Mouse (Mus musculus): ENCODE data around the gene Tut1. TPM values are rescaled to one million over a fixed set of nuclear protein-coding genes. Genes with fewer than 3 reads are reported as not detected.
A peak's percentile ranks its signal among the peaks of the same experiment; 100 is the strongest.

The Tut1 gene
- polyA plus RNA-seq, 1 experiment from 2014 or later = 35.2 TPM

DNA sequence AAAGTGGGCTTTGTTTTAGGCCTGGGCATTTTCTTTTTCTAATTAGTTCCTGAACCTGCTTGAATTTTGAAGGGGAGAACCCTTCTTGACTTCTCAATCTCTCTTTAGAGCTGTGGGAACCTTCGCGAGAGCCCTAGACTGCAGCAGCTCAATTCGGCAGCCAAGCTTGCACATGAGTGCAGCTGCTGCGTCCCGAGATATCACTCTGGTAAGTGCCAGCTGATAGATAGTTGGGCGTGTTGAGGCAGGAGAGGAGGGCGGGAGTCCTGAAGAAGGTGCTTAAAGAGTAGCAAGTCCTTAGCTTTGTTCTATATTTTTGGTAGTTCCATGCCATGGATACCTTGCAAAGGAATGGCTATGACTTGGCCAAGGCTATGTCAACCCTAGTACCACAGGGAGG is 6.7 kb upstream of the Tut1 start:
- ATAC-seq (ENCODE audit: insufficient number of reproducible peaks, low FRiP score, low TSS enrichment, low read depth) = no peak
- no peak for DNase-seq (ENCODE audit: low spot score)
- Histone ChIP-seq H3K4me2 (ENCODE audit: low read depth, severe bottlenecking) (no peak overlapping the region), H3K4me3 (ENCODE audit: low read depth, low read length) (no peak overlapping the region), H3K27me3 (ENCODE audit: control insufficient read depth, insufficient read depth, low read length) (no peaks in the 10 kb centered on the region), H3K36me3 (ENCODE audit: control insufficient read depth, insufficient read depth, low read length) (peaks cover 55% of the 10 kb centered on the region), H3K9ac (ENCODE audit: low read length) (no peak overlapping the region), H3K4me1 (ENCODE audit: control insufficient read depth, insufficient read depth, low read length) (peaks cover 9% of the 10 kb centered on the region), H3K9me3 (ENCODE audit: control insufficient read depth, low read length) (no peaks in the 10 kb centered on the region), H3K27ac (replicated peaks; ENCODE audit: low read depth, low read length) (no peak overlapping the region)
- 96% methylated on average over 7 of the region's 7 CpGs for WGBS

DNA sequence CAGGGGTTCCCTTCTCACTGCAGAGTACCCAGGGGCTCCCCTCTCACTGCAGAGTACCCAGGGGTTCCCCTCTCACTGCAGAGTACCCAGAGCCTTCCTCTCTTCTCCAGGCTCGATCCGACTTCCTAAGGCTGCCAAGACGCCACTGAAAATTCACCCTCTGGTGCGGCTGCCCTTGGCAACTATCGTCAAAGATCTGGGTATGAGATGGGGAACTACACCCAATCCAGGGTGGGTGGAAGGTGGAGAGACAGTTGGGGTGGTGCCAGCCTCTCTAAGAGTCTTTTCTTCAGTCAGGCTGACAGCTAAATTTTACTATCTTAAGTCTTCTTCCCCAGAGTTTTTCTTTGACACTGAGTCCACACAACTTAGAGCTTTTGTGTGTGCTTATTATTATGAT is 3.5 kb upstream of the Tut1 start:
- no peak for DNase-seq (ENCODE audit: low spot score)
- peaks cover 6% of the 10 kb centered on the region; the same call in 1 of the 2 replicates for H3K4me1 ChIP-seq (ENCODE audit: control insufficient read depth, insufficient read depth, low read length)
- no peaks in the 10 kb centered on the region for H3K27me3 ChIP-seq (ENCODE audit: control insufficient read depth, insufficient read depth, low read length)
- H3K9ac ChIP-seq (ENCODE audit: low read length) = no peak overlapping the region
- 91% methylated on average over 5 of the region's 5 CpGs for WGBS
- ATAC-seq (ENCODE audit: insufficient number of reproducible peaks, low FRiP score, low TSS enrichment, low read depth) = no peak
- peaks cover 50% of the 10 kb centered on the region for H3K36me3 ChIP-seq (ENCODE audit: control insufficient read depth, insufficient read depth, low read length)
- no peak overlapping the region for H3K4me2 ChIP-seq (ENCODE audit: low read depth, severe bottlenecking)
- no peaks in the 10 kb centered on the region for H3K9me3 ChIP-seq (ENCODE audit: control insufficient read depth, low read length)
- no peak overlapping the region for H3K4me3 ChIP-seq (ENCODE audit: low read depth, low read length)
- H3K27ac ChIP-seq (replicated peaks; ENCODE audit: low read depth, low read length) = no peak overlapping the region

GRCm38 (mm10) chr19:8952241-8952640 is 1.4 kb upstream of the Tut1 start:
- H3K36me3 ChIP-seq (ENCODE audit: control insufficient read depth, insufficient read depth, low read length) = peaks cover 34% of the 10 kb centered on the region
- H3K4me3 ChIP-seq (ENCODE audit: low read depth, low read length) = no peak overlapping the region
- no peak overlapping the region for H3K27ac ChIP-seq (replicated peaks; ENCODE audit: low read depth, low read length)
- peaks cover 6% of the 10 kb centered on the region; the same call in 1 of the 2 replicates for H3K4me1 ChIP-seq (ENCODE audit: control insufficient read depth, insufficient read depth, low read length)
- 95% methylated on average over 9 of the region's 9 CpGs for WGBS
- ATAC-seq (ENCODE audit: insufficient number of reproducible peaks, low FRiP score, low TSS enrichment, low read depth) = no peak
- DNase-seq (ENCODE audit: low spot score) = no peak
- H3K9me3 ChIP-seq (ENCODE audit: control insufficient read depth, low read length) = no peaks in the 10 kb centered on the region
- H3K27me3 ChIP-seq (ENCODE audit: control insufficient read depth, insufficient read depth, low read length) = no peaks in the 10 kb centered on the region
- no peak overlapping the region for H3K4me2 ChIP-seq (ENCODE audit: low read depth, severe bottlenecking)
- H3K9ac ChIP-seq (ENCODE audit: low read length) = 0 out of 2 replicates have a peak overlapping the region, but pooled peaks have one; percentile 14

DNA sequence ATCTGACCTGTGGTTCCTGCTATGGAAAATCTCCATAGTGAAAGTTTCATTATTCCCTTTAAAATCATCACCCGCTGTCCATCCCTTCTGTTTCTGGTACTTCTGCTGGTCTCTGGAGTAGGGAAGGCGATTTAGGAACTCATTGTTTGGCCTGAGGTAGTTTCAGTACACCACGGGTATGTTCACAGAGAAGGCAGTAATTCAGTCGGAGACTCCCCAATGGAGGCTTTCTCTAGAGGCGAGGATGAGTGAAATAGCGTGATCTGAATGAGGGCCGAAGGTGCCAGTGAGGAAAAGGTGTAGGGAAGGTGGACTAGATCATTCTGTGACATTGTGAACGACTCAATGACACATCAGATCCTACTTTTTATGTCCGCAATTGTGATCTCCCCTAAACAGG is 524 bp downstream of the Tut1 start:
- peaks cover 22% of the 10 kb centered on the region for H3K36me3 ChIP-seq (ENCODE audit: control insufficient read depth, insufficient read depth, low read length)
- no peak for ATAC-seq (ENCODE audit: insufficient number of reproducible peaks, low FRiP score, low TSS enrichment, low read depth)

DNA sequence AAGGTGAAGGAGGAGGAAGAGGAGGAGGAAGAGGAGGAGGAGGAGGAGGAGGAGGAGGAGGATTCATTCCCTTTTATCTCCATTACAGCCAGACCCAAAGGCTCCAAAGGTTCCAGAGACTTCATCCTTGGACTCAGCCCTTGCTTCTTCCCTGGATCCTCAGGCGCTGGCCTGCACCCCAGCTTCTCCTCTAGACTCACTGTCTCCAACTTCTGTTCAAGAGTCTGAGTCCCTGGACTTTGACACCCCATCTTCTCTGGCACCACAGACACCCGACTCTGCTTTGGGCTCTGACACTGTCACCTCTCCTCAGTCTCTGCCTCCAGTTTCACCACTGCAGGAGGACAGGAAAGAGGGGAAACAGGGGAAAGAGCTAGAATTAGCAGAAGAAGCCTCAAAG is 8.6 kb downstream of the Tut1 start:
- 94% methylated on average over 2 of the region's 2 CpGs for WGBS

More for the DNA sequence above, 524 bp downstream of the Tut1 start:
- WGBS = 11% methylated on average over 9 of the region's 9 CpGs
- Histone ChIP-seq H3K9ac (ENCODE audit: low read length) (peak overlapping the region; percentile 71), H3K9me3 (ENCODE audit: control insufficient read depth, low read length) (no peaks in the 10 kb centered on the region), H3K4me3 (ENCODE audit: low read depth, low read length) (peak overlapping the region; percentile 56), H3K4me2 (ENCODE audit: low read depth, severe bottlenecking) (peak overlapping the region; percentile 82), H3K27ac (replicated peaks; ENCODE audit: low read depth, low read length) (peak overlapping the region; percentile 10; the same call in 1 of the 2 replicates), H3K27me3 (ENCODE audit: control insufficient read depth, insufficient read depth, low read length) (no peaks in the 10 kb centered on the region), H3K4me1 (ENCODE audit: control insufficient read depth, insufficient read depth, low read length) (peaks cover 6% of the 10 kb centered on the region; the same call in 1 of the 2 replicates)
- DNase-seq (ENCODE audit: low spot score) = no peak

GRCm38 (mm10) chr19:8965075-8965474 is 11.4 kb downstream of the Tut1 start:
- Histone ChIP-seq H3K4me3 (ENCODE audit: low read depth, low read length) (no peak overlapping the region), H3K36me3 (ENCODE audit: control insufficient read depth, insufficient read depth, low read length) (peaks cover 32% of the 10 kb centered on the region), H3K4me1 (ENCODE audit: control insufficient read depth, insufficient read depth, low read length) (peaks cover 6% of the 10 kb centered on the region; the same call in 1 of the 2 replicates), H3K9me3 (ENCODE audit: control insufficient read depth, low read length) (no peaks in the 10 kb centered on the region), H3K27ac (replicated peaks; ENCODE audit: low read depth, low read length) (no peak overlapping the region), H3K4me2 (ENCODE audit: low read depth, severe bottlenecking) (peak overlapping the region; percentile 49; the same call in 1 of the 2 replicates), H3K27me3 (ENCODE audit: control insufficient read depth, insufficient read depth, low read length) (no peaks in the 10 kb centered on the region), H3K9ac (ENCODE audit: low read length) (no peak overlapping the region; the same call in 1 of the 2 replicates)
- ATAC-seq (ENCODE audit: insufficient number of reproducible peaks, low FRiP score, low TSS enrichment, low read depth) (no peak), DNase-seq (ENCODE audit: low spot score) (no peak)
- WGBS = 89% methylated on average over 11 of the region's 11 CpGs

More for the DNA sequence above, 8.6 kb downstream of the Tut1 start:
- H3K36me3 ChIP-seq (ENCODE audit: control insufficient read depth, insufficient read depth, low read length) = peaks cover 35% of the 10 kb centered on the region
- no peak overlapping the region for H3K27ac ChIP-seq (replicated peaks; ENCODE audit: low read depth, low read length)
- no peak for DNase-seq (ENCODE audit: low spot score)
- H3K9me3 ChIP-seq (ENCODE audit: control insufficient read depth, low read length) = no peaks in the 10 kb centered on the region
- H3K4me3 ChIP-seq (ENCODE audit: low read depth, low read length) = no peak overlapping the region
- no peak overlapping the region for H3K4me2 ChIP-seq (ENCODE audit: low read depth, severe bottlenecking)
- ATAC-seq (ENCODE audit: insufficient number of reproducible peaks, low FRiP score, low TSS enrichment, low read depth) = no peak
- no peak overlapping the region for H3K9ac ChIP-seq (ENCODE audit: low read length)
- peaks cover 6% of the 10 kb centered on the region; the same call in 1 of the 2 replicates for H3K4me1 ChIP-seq (ENCODE audit: control insufficient read depth, insufficient read depth, low read length)
- H3K27me3 ChIP-seq (ENCODE audit: control insufficient read depth, insufficient read depth, low read length) = no peaks in the 10 kb centered on the region

DNA sequence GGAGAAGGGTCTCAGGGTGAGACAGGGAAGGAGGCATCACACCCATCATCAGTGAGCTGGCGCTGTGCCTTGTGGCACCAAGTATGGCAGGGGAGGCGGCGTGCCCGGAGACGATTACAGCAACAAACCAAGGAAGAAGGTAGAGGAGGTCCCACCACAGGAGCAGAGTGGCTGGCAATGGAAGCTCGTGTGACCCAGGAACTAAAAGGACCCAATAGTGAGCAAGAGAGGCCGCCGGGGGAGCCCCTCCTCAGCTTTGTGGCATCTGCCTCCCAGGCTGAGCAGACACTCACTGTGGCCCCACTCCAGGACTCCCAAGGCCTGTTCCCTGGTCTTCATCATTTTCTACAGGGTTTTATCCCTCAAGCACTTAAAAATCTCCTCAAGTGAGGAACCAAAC is 12.1 kb downstream of the Tut1 start:
- H3K36me3 ChIP-seq (ENCODE audit: control insufficient read depth, insufficient read depth, low read length) = peaks cover 36% of the 10 kb centered on the region
- H3K27ac ChIP-seq (replicated peaks; ENCODE audit: low read depth, low read length) = no peak overlapping the region
- 82% methylated on average over 8 of the region's 8 CpGs for WGBS

GRCm38 (mm10) chr19:8966198-8966589 is 12.5 kb downstream of the Tut1 start:
- 44% methylated on average over 5 of the region's 5 CpGs for WGBS

More for the DNA sequence above, 12.1 kb downstream of the Tut1 start:
- peak overlapping the region; percentile 37 for H3K4me3 ChIP-seq (ENCODE audit: low read depth, low read length)
- peaks cover 6% of the 10 kb centered on the region; the same call in 1 of the 2 replicates for H3K4me1 ChIP-seq (ENCODE audit: control insufficient read depth, insufficient read depth, low read length)
- H3K27me3 ChIP-seq (ENCODE audit: control insufficient read depth, insufficient read depth, low read length) = no peaks in the 10 kb centered on the region
- ATAC-seq (ENCODE audit: insufficient number of reproducible peaks, low FRiP score, low TSS enrichment, low read depth) = no peak
- peak overlapping the region; percentile 49 for H3K4me2 ChIP-seq (ENCODE audit: low read depth, severe bottlenecking)
- DNase-seq (ENCODE audit: low spot score) = no peak
- H3K9ac ChIP-seq (ENCODE audit: low read length) = peak overlapping the region; percentile 62
- H3K9me3 ChIP-seq (ENCODE audit: control insufficient read depth, low read length) = no peaks in the 10 kb centered on the region

More at GRCm38 (mm10) chr19:8966198-8966589, 12.5 kb downstream of the Tut1 start:
- DNase-seq (ENCODE audit: low spot score) (no peak), ATAC-seq (ENCODE audit: insufficient number of reproducible peaks, low FRiP score, low TSS enrichment, low read depth) (no peak)
- Histone ChIP-seq H3K9ac (ENCODE audit: low read length) (peak overlapping the region; percentile 62), H3K36me3 (ENCODE audit: control insufficient read depth, insufficient read depth, low read length) (peaks cover 38% of the 10 kb centered on the region), H3K27me3 (ENCODE audit: control insufficient read depth, insufficient read depth, low read length) (no peaks in the 10 kb centered on the region), H3K4me1 (ENCODE audit: control insufficient read depth, insufficient read depth, low read length) (peaks cover 6% of the 10 kb centered on the region; the same call in 1 of the 2 replicates), H3K4me3 (ENCODE audit: low read depth, low read length) (peak overlapping the region; percentile 37), H3K9me3 (ENCODE audit: control insufficient read depth, low read length) (no peaks in the 10 kb centered on the region), H3K27ac (replicated peaks; ENCODE audit: low read depth, low read length) (peak overlapping the region; percentile 70), H3K4me2 (ENCODE audit: low read depth, severe bottlenecking) (peak overlapping the region; percentile 49)
